Mouse (Mus musculus) midbrain, embryonic 10.5 days (tissue): Measurements from ENCODE around the gene Tnni2. TPM values are rescaled to one million over a fixed set of nuclear protein-coding genes. Genes with fewer than 3 reads are reported as not detected.

Experiments used
- DNase-seq: peaks from one replicate; pipeline ENCODE4 v3.0.0-alpha.2; 2017; ENCODE audit warnings: low spot score
- H3K27ac ChIP-seq: fragments of 300-500 bp; sonication (generic); replicated peaks from 2 replicates; pipeline ENCODE4 v1.5.1; 2016; ENCODE audit warnings: mild to moderate bottlenecking
- H3K27me3 ChIP-seq: fragments of 300-500 bp; sonication (generic); 2 replicates; pipeline ENCODE4 v1.6.1; 2016; ENCODE audit warnings: low read depth, mild to moderate bottlenecking; ENCODE audit not compliant: poor library complexity, severe bottlenecking
- H3K36me3 ChIP-seq: fragments of 300-500 bp; sonication (generic); 2 replicates; pipeline ENCODE4 v1.6.1; 2016; ENCODE audit warnings: mild to moderate bottlenecking, moderate library complexity
- H3K4me1 ChIP-seq: fragments of 300-500 bp; sonication (generic); 2 replicates; pipeline ENCODE4 v1.6.1; 2016
- H3K4me3 ChIP-seq: fragments of 300-500 bp; sonication (generic); 2 replicates; pipeline ENCODE4 v1.5.1; 2016; ENCODE audit warnings: mild to moderate bottlenecking, moderate library complexity
- H3K9me3 ChIP-seq: fragments of 300-500 bp; sonication (generic); replicated peaks from 2 replicates; pipeline ENCODE4 v1.6.1; 2016; ENCODE audit warnings: mild to moderate bottlenecking
- WGBS: fragments of 180-500 bp; shearing (Covaris S2); methylation state at CpG from one replicate; pipeline ENCODE4 v1.1.7; 2016; 5-methylcytosine and 5-hydroxymethylcytosine counted together
- polyA plus RNA-seq: library from polyadenylated mRNA; unstranded; fragments of >200 nt; fragmentation: Nextera tagmentation; extraction: Ambion mirVana; gene quantifications from 2 replicates; pipeline ENCODE4 v1.2.1, GENCODE M21; 2016

Tnni2 gene
- polyA plus RNA-seq, 1 experiment from 2014 or later, result 1.5 TPM

DNA sequence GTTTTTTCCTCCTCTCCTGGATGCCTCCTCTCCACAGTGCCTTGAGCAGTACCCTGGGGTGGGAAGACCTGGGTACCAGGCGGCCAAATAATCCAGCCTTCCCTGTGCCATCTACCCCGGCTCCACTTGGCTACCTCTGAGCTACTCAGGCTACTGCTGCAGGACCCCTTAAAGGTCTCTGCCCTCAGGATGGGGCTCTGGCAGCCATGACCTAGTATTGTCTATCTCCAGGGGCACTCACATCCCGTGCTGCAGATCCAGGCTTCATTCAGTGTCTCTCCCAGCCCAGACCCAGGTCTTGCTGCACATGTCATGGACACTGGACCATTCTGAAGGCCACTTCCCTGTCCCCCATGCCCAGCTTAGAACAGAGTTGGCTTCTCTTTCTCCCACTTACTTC is 38.3 kb downstream of the Tnni2 start:
- peaks cover 15% of the 10 kb centered on the region for H3K27me3 ChIP-seq
- H3K36me3 ChIP-seq, result no peaks in the 10 kb centered on the region
- peaks cover 63% of the 10 kb centered on the region for H3K4me1 ChIP-seq
- 0 out of 2 replicates have a peak overlapping the region, but pooled peaks have one; percentile 1 for H3K27ac ChIP-seq
- 92% methylated on average over 3 of the region's 3 CpGs for WGBS
- no peak overlapping the region for H3K4me3 ChIP-seq
- no peaks in the 10 kb centered on the region for H3K9me3 ChIP-seq
- DNase-seq, result no peak

DNA sequence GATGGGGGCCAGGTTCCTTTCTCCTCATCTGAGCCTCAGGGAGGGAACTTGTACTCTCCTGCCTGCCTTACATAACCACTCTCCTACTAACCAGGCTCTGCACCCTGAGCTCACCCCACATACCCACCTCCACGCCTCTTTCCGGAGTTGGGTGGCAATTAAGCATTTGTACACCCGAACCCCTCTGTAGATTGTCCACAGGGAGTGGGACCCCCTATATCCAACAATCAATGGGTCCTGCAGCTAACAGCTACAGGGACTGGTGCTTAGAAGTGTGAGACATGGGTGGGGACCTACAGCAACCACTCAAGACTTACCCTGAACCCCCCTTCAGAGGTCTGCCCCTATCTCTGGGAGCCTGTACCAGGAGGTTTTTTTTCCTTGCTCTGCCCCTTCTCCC is 39.1 kb downstream of the Tnni2 start:
- peaks cover 15% of the 10 kb centered on the region for H3K27me3 ChIP-seq
- H3K9me3 ChIP-seq, result no peaks in the 10 kb centered on the region
- no peak for DNase-seq
- H3K4me1 ChIP-seq, result peaks cover 60% of the 10 kb centered on the region
- over 99% methylated on average over 3 of the region's 3 CpGs for WGBS
- H3K27ac ChIP-seq, result peak overlapping the region; percentile 97
- H3K4me3 ChIP-seq, result no peak overlapping the region
- no peaks in the 10 kb centered on the region for H3K36me3 ChIP-seq

DNA sequence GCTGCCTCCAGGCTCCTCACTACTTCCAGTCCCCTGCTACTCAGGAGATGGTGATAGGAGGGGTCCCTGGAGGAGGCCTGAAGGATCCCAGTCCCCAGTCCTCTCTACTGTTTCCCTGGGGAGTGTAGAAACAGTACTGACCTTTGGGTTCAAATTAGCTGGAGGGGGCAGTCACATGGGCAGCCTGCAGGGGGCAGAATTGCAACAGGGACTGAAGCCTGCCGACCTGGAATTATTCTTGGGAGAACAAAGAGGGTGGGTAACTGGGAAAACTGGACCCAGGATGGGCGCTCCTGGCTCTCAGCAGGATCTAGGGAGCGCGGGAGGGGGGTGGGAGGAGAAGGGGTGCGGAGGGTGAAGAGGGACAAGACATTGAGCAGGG is 39.6 kb downstream of the Tnni2 start:
- no peaks in the 10 kb centered on the region for H3K36me3 ChIP-seq
- H3K27ac ChIP-seq, result peak overlapping the region; percentile 97
- H3K4me1 ChIP-seq, result peaks cover 55% of the 10 kb centered on the region
- H3K9me3 ChIP-seq, result no peaks in the 10 kb centered on the region
- H3K4me3 ChIP-seq, result peak overlapping the region; percentile 52
- peak; percentile 81 for DNase-seq
- 15% methylated on average over 5 of the region's 5 CpGs for WGBS
- H3K27me3 ChIP-seq, result peaks cover 15% of the 10 kb centered on the region

DNA sequence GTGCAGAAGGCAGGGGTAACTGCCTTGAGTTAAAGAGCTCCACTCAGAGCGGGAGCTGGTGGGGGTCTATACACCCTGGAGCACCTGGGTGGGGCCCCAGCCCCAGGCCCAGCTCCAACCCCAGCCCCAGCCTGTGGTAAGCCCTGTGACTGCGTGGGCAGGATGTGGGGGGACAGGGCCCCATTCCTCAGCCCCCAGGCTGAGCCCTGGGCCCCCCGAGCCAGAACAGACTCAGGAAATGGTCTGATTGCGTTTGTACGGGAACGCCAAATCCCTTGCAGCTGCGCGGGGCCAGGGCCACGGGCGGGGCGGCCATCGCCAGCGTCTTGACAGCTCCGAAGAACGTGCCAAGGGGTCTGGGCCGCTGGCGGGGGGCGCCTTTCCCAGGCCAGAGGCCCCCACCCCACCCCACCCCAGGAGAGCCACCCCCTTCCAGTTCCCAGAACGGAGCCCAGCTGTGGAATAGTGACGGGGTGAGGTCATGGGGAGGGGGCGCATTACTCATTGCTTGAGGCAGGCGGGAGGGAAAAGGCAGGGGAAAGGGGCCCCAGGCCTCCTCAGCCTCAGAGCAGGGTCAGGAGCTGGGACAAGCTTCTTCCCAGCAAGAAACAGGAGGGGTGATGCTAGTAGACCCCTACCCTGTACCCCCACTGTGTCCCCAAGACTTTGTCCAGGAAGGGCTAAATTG is 40.1 kb downstream of the Tnni2 start:
- WGBS, result 3% methylated on average over 21 of the region's 22 CpGs
- Histone ChIP-seq H3K36me3 (no peaks in the 10 kb centered on the region), H3K9me3 (no peaks in the 10 kb centered on the region), H3K27me3 (peaks cover 15% of the 10 kb centered on the region), H3K4me1 (peaks cover 56% of the 10 kb centered on the region), H3K27ac (peak overlapping the region; percentile 97), H3K4me3 (peak overlapping the region; percentile 52)
- peak; percentile 67 for DNase-seq

DNA sequence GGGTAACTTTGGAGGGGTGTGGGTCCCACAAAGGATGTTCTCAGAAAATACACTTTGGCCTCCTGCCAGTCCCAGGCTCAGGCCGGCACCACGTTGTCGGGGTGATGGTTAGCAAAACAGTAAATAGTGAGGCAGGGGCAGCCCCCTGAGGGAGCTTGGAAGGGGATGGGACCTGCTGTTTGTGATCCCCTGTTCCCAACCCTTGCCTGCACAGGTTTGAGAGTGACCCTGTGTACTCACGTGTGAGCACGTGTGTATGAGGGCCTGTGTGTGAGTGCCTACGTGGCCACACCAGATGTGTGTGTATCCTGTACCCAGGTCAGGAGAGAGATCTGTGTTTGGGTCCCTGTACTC is 40.6 kb downstream of the Tnni2 start:
- Histone ChIP-seq H3K9me3 (no peaks in the 10 kb centered on the region), H3K36me3 (no peaks in the 10 kb centered on the region), H3K4me3 (peak overlapping the region; percentile 52), H3K27ac (peak overlapping the region; percentile 97), H3K4me1 (peaks cover 57% of the 10 kb centered on the region), H3K27me3 (peaks cover 15% of the 10 kb centered on the region)
- 26% methylated on average over 6 of the region's 6 CpGs for WGBS
- peak; percentile 49 for DNase-seq

DNA sequence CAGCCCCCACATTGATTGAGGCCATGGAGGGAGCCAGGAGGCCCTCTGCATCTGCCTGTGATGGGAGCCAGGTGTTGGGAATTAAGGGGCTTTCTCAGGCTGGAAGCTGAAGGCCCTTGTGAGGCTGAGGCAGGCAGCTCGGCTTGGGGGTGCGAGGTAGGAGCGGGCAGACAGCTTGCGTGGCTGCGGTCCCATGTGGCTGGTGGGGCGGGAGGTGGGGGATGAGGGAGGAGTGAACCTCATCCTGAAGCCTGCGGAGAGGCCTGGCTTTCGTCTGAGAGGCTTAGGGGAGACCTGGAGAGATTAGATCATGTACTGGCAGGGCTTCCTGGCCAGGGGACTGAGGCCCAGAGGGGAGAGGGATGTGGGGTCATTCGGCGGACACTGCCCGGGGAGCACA is 41.5 kb downstream of the Tnni2 start:
- Histone ChIP-seq H3K36me3 (no peaks in the 10 kb centered on the region), H3K27ac (peak overlapping the region; percentile 97), H3K4me1 (peaks cover 63% of the 10 kb centered on the region), H3K4me3 (no peak overlapping the region), H3K9me3 (no peaks in the 10 kb centered on the region), H3K27me3 (peaks cover 15% of the 10 kb centered on the region)
- no peak for DNase-seq
- 59% methylated on average over 11 of the region's 11 CpGs for WGBS

DNA sequence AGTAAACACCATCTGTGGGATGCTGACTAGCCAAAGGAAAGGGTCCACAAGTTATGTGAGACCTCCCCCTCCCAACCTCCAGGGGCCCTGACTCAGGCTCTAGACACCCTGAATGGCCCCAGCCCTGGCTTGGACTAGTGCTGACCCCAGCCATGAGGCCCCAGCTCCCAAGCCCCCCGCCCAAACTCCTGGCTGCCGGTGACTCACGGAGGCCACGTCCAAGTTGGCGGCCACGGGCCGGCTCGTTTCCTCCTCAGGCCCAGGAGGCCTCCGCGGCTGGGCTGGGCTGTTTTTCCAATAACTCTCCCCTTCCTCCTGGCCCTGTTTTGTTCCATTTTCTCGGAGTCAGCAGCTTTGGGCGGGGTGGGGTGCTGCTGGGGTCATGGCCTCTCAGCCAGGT is 43.2 kb downstream of the Tnni2 start:
- Histone ChIP-seq H3K4me3 (no peak overlapping the region), H3K9me3 (no peaks in the 10 kb centered on the region), H3K36me3 (0 out of 2 replicates have a peak, but pooled peaks cover 6% of the 10 kb centered on the region), H3K27ac (peak overlapping the region; percentile 97; the same call in 1 of the 2 replicates), H3K27me3 (peaks cover 15% of the 10 kb centered on the region), H3K4me1 (peaks cover 54% of the 10 kb centered on the region)
- WGBS, result 89% methylated on average over 12 of the region's 12 CpGs
- DNase-seq, result no peak

DNA sequence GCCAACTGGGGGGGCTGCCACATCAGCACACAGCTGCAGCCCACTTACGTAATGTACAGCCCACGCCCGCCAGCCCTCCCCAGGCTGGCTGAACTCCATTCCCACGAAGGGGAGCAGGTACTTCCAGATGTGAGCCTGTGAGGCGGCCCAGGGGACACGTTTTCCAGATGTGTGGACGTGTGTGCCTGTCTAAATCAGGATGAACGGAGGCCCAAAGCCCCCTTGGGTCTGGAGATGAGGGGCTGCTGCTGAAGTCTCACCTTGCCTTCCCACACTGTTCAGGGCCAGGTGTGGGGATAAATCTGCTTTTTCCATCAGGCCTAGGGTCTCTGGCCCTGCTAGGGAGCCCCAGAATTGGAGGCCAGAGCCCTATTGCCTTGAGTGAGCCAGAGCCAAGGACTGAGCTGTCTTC is 45.1 kb downstream of the Tnni2 start:
- WGBS, result 78% methylated on average over 8 of the region's 8 CpGs
- peak overlapping the region; percentile 82 for H3K27ac ChIP-seq
- no peak for DNase-seq

DNA sequence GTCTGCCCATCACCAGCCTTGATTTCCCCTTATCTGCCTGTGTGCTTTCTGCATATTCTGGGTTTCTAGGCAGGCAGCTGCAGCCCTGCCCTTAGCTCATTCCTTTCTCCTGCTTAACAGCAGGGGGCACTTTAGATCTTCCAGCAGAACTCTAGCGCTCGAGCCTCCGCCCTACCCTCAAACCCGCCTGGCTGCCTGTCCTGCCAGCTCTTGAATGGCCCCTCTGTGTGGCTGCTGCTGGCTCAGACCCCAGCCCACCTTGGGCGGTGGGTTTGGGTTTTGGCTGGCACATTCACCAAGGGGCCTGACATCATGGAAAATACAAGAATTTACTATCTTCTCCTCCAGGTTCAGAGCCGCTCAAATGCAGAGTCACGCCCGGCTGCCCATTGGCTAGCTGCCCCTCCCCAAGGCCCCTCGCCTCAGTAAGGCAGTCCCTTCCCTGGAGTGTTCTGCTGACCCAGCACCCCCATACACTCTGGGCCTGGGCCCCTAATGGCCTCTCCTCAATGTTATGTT is 45.8 kb downstream of the Tnni2 start:
- Histone ChIP-seq H3K27me3 (peaks cover 15% of the 10 kb centered on the region), H3K4me1 (peaks cover 37% of the 10 kb centered on the region), H3K9me3 (no peaks in the 10 kb centered on the region), H3K27ac (peak overlapping the region; percentile 82), H3K4me3 (peak overlapping the region; percentile 22; the same call in 1 of the 2 replicates), H3K36me3 (0 out of 2 replicates have a peak, but pooled peaks cover 9% of the 10 kb centered on the region)
- WGBS, result 21% methylated on average over 9 of the region's 9 CpGs
- DNase-seq, result peak; percentile 76

More for the DNA sequence above, 45.1 kb downstream of the Tnni2 start:
- no peaks in the 10 kb centered on the region for H3K9me3 ChIP-seq
- no peak overlapping the region for H3K4me3 ChIP-seq
- H3K36me3 ChIP-seq, result 0 out of 2 replicates have a peak, but pooled peaks cover 9% of the 10 kb centered on the region
- H3K4me1 ChIP-seq, result peaks cover 44% of the 10 kb centered on the region
- H3K27me3 ChIP-seq, result peaks cover 15% of the 10 kb centered on the region

DNA sequence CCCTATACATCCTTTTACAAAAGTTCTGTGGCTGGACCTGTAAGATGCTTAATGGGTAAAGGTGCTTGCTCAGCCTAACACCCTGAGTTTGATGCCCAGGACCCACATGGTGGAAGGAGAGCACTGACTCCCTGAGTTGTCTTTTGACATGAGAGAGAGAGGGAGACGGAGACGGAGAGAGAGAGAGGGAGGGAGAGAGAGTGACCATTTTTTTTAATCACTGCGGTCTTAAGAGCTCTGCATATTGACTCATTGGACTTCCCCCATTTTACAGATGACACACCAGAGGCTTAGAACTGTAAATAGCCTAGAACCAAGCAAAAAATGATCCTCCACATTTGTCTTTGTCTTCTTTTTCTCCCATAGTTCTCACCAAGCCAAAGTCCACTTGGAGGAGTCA is 46.4 kb downstream of the Tnni2 start:
- H3K36me3 ChIP-seq, result 0 out of 2 replicates have a peak, but pooled peaks cover 9% of the 10 kb centered on the region
- H3K9me3 ChIP-seq, result no peaks in the 10 kb centered on the region
- DNase-seq, result no peak
- H3K27me3 ChIP-seq, result peaks cover 11% of the 10 kb centered on the region
- H3K4me1 ChIP-seq, result peaks cover 31% of the 10 kb centered on the region
- H3K27ac ChIP-seq, result peak overlapping the region; percentile 82
- H3K4me3 ChIP-seq, result no peak overlapping the region
- 71% methylated on average over 3 of the region's 3 CpGs for WGBS

DNA sequence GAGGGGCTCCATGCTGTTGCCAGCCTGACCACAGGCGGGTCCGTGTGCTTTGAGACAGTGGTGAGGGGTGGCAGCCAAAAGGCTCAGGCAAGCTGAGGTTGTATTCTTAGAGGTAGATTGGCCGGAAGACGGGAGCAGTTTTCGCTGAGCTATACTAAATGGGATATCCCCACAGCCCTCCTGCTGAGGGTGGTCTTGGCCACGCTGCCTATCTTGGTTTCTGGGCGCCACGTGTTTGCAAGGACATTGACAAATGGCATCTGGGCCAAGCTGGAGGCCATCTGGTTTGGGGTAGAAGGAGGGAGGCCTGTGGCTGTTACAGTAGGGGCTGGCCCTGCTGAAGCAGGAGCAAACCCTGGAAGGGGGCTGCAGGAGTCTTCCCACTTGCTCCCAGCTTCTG is 51.9 kb downstream of the Tnni2 start:
- DNase-seq, result no peak
- no peaks in the 10 kb centered on the region for H3K27me3 ChIP-seq
- H3K9me3 ChIP-seq, result no peaks in the 10 kb centered on the region
- WGBS, result 94% methylated on average over 8 of the region's 8 CpGs
- no peak overlapping the region for H3K27ac ChIP-seq
- 0 out of 2 replicates have a peak, but pooled peaks cover 9% of the 10 kb centered on the region for H3K36me3 ChIP-seq
- 0 out of 2 replicates have a peak, but pooled peaks cover 3% of the 10 kb centered on the region for H3K4me1 ChIP-seq
- no peak overlapping the region for H3K4me3 ChIP-seq
